Mouse (Mus musculus): Measurements from ENCODE around the gene C8a. TPM values are rescaled to one million over a fixed set of nuclear protein-coding genes. Genes with fewer than 3 reads are reported as not detected.

The C8a gene
- polyA plus RNA-seq, 1 experiment from 2014 or later, result 0.51 TPM

DNA sequence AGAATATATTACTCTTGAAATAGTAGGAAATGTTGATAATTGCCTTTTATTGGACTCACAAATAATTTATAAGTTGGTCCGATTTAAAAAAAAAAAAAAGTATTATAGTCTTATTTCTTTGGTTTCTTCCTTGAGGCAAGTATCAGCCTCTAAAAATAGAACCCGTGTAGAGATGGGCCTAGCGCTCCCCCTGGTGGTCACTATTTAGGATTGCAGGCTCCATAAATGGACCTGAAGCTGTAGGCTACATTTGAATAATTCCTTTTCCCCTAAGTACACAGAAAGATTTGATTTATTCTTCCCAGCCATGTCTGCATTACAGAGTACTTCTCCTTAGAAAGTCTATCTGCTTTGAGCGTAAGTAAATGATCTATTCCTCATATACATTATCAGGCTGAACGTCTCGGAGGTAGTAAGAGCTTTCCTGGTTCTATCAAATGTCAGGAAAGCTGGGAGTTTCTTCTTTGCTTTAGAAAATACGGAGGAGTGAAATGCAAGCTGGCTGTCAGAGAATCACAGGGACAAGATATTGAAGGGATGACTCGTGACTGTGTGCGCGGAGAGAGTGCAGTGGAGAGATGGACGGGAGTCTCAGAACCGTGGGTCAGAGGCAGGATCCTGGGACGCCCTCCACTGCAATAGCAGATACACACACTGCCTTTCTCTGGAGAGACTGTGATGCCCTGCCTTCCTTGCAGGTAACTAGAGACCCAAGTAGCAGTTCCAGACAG lies 18.0 kb upstream of the C8a start:
- no peak overlapping the region for H3K9ac ChIP-seq (ENCODE audit: low read depth, low read length)
- no peaks in the 10 kb centered on the region for H3K36me3 ChIP-seq (ENCODE audit: control insufficient read depth, insufficient read depth, low read length)
- WGBS, result 55% methylated on average over 13 of the region's 13 CpGs

DNA sequence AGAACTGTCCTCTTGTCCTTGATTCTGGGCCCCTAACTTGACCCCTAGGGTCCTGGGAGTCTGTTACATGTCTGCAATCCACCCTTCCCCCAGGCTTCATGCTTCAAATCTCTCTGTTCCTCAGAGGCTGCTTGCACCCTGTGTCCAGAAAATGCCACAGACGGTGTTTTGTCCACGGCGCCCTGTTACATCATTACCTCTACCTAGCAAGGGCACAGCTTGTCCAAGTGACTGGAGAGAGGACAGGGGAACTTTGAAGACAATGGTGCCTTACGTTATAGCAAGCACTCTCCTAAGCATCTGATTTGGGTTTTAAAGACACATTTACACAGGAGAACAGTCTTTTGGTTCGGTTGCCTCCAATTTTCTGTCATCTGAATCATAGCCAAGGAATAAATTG lies 17.4 kb upstream of the C8a start:
- WGBS, result 82% methylated on average over 5 of the region's 5 CpGs
- Histone ChIP-seq H3K4me3 (ENCODE audit: low read length) (no peak overlapping the region), H3K9me3 (ENCODE audit: control insufficient read depth, low read length) (no peaks in the 10 kb centered on the region), H3K4me2 (replicated peaks; ENCODE audit: low read depth, low read length) (no peak overlapping the region), H3K27me3 (ENCODE audit: control insufficient read depth, insufficient read depth, low read length) (no peaks in the 10 kb centered on the region), H3K27ac (ENCODE audit: low read depth, low read length) (no peak overlapping the region), H3K36me3 (ENCODE audit: control insufficient read depth, insufficient read depth, low read length) (no peaks in the 10 kb centered on the region), H3K4me1 (ENCODE audit: control insufficient read depth, insufficient read depth, low read length) (no peaks in the 10 kb centered on the region), H3K9ac (ENCODE audit: low read depth, low read length) (no peak overlapping the region)
- no peak for ATAC-seq (ENCODE audit: low FRiP score, low TSS enrichment)

More for the DNA sequence above, 18.0 kb upstream of the C8a start:
- Histone ChIP-seq H3K27ac (ENCODE audit: low read depth, low read length) (no peak overlapping the region), H3K9me3 (ENCODE audit: control insufficient read depth, low read length) (no peaks in the 10 kb centered on the region), H3K4me3 (ENCODE audit: low read length) (no peak overlapping the region), H3K27me3 (ENCODE audit: control insufficient read depth, insufficient read depth, low read length) (no peaks in the 10 kb centered on the region), H3K4me1 (ENCODE audit: control insufficient read depth, insufficient read depth, low read length) (no peaks in the 10 kb centered on the region), H3K4me2 (replicated peaks; ENCODE audit: low read depth, low read length) (no peak overlapping the region)
- no peak for ATAC-seq (ENCODE audit: low FRiP score, low TSS enrichment)

DNA sequence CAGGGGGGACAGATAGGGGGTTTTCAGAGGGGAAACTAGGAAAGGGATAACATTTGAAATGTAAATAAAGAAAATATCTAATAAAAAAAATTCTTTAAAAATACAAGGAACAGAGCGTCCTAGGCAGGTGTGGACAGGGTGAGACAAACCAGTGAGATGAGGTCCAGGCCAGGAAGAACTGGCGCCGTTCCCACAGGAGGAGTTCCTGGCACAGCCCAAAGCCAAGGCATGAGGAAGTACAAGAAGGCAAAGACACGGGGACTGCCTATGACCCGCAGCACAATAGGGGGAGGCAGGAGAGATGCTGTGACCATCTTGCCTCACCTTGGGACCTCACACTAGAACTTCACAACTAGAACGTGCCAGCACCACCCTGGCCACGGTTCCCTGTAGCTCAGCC lies 15.5 kb upstream of the C8a start:
- H3K27ac ChIP-seq (ENCODE audit: low read depth, low read length), result no peak overlapping the region
- ATAC-seq (ENCODE audit: low FRiP score, low TSS enrichment), result no peak
- H3K36me3 ChIP-seq (ENCODE audit: control insufficient read depth, insufficient read depth, low read length), result no peaks in the 10 kb centered on the region
- no peak overlapping the region for H3K4me3 ChIP-seq (ENCODE audit: low read length)
- 89% methylated on average over 7 of the region's 7 CpGs for WGBS
- no peaks in the 10 kb centered on the region for H3K9me3 ChIP-seq (ENCODE audit: control insufficient read depth, low read length)
- no peaks in the 10 kb centered on the region for H3K27me3 ChIP-seq (ENCODE audit: control insufficient read depth, insufficient read depth, low read length)
- no peaks in the 10 kb centered on the region for H3K4me1 ChIP-seq (ENCODE audit: control insufficient read depth, insufficient read depth, low read length)
- no peak overlapping the region for H3K4me2 ChIP-seq (replicated peaks; ENCODE audit: low read depth, low read length)
- H3K9ac ChIP-seq (ENCODE audit: low read depth, low read length), result no peak overlapping the region

DNA sequence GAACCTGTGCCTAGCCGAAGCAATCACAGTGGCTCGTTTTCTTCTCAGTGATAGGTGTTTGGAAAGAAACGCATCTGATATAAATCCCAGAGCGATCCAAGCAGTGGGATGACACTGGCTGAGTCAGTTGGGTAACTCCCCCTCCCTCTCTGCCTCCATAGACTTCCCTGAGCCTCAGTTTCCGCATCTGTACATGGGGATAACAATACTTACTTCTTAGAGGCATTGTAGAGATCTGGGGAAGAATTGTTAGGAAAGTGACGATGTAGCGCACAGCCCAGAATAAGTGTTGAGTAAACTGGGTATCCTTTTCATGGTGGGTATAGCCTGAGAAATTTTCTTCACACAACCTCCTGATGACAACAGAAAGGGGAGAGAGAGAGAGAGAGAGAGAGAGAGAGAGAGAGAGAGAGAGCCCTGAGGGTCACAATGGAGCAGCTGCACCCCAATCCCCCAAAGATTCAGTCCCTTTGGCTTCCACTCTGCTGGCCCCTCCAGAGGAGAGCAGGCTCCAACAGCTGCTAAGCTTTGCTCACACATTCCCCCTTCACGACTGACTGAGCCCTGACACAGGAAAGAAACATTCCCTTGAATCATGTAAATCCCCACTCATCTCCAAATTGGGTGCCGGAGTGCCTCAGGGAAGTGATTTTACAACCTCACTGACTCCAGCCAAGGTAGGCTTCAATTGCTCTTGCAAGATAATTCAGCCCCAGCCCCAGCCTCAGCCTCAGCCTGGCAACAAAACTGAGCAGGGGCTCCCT lies 12.5 kb upstream of the C8a start:
- 66% methylated on average over 9 of the region's 9 CpGs for WGBS
- Histone ChIP-seq H3K27me3 (ENCODE audit: control insufficient read depth, insufficient read depth, low read length) (no peaks in the 10 kb centered on the region), H3K36me3 (ENCODE audit: control insufficient read depth, insufficient read depth, low read length) (no peaks in the 10 kb centered on the region), H3K4me1 (ENCODE audit: control insufficient read depth, insufficient read depth, low read length) (no peaks in the 10 kb centered on the region), H3K4me3 (ENCODE audit: low read length) (no peak overlapping the region), H3K9me3 (ENCODE audit: control insufficient read depth, low read length) (no peaks in the 10 kb centered on the region), H3K27ac (ENCODE audit: low read depth, low read length) (no peak overlapping the region), H3K9ac (ENCODE audit: low read depth, low read length) (no peak overlapping the region), H3K4me2 (replicated peaks; ENCODE audit: low read depth, low read length) (no peak overlapping the region)
- no peak for ATAC-seq (ENCODE audit: low FRiP score, low TSS enrichment)

DNA sequence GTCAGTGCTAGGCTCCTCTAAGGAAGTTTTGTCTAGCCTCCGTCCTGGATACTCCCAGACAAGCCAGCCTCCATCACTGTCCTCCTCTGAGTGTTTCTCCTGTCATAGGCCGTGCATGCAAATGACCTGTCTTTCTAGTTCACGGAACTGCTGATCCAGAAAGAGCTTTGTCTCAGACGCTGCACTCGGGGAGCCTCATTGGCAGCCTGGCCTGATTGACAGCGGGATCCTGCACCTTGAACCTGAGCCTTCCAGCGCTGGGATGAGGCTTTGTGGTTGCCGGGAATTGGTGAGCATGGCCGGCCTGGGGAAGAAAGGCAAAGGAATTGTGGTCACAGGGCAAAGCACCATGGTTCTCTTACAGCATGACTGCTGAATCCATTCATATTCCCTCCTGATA lies 11.3 kb upstream of the C8a start:
- H3K27me3 ChIP-seq (ENCODE audit: control insufficient read depth, insufficient read depth, low read length), result no peaks in the 10 kb centered on the region
- no peak overlapping the region for H3K4me2 ChIP-seq (replicated peaks; ENCODE audit: low read depth, low read length)
- H3K36me3 ChIP-seq (ENCODE audit: control insufficient read depth, insufficient read depth, low read length), result no peaks in the 10 kb centered on the region
- no peak for ATAC-seq (ENCODE audit: low FRiP score, low TSS enrichment)
- no peaks in the 10 kb centered on the region for H3K9me3 ChIP-seq (ENCODE audit: control insufficient read depth, low read length)
- H3K9ac ChIP-seq (ENCODE audit: low read depth, low read length), result no peak overlapping the region
- WGBS, result 57% methylated on average over 9 of the region's 9 CpGs
- H3K27ac ChIP-seq (ENCODE audit: low read depth, low read length), result no peak overlapping the region
- H3K4me3 ChIP-seq (ENCODE audit: low read length), result no peak overlapping the region
- H3K4me1 ChIP-seq (ENCODE audit: control insufficient read depth, insufficient read depth, low read length), result no peaks in the 10 kb centered on the region

DNA sequence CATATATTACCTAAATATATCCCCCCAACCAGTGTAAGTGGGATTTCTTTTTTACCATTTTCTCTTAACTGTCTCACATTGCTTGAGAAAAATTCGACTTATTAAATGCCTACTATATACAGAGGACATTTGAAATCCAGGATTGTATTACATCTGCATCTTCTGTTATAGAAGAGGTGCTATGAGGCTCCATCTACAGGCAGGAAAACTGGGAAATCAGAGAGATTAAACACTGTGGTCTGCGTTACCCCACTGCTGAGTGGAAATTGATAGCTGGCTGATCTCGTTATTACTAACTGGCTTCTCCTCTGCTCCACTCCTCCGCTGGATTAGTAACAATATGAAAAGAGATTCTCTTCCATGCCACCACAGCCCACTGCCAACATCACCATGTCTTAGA lies 366 bp downstream of the C8a start:
- Histone ChIP-seq H3K9me3 (ENCODE audit: control insufficient read depth, low read length) (no peaks in the 10 kb centered on the region), H3K4me2 (replicated peaks; ENCODE audit: low read depth, low read length) (no peak overlapping the region), H3K36me3 (ENCODE audit: control insufficient read depth, insufficient read depth, low read length) (no peaks in the 10 kb centered on the region), H3K9ac (ENCODE audit: low read depth, low read length) (no peak overlapping the region), H3K27me3 (ENCODE audit: control insufficient read depth, insufficient read depth, low read length) (no peaks in the 10 kb centered on the region), H3K4me1 (ENCODE audit: control insufficient read depth, insufficient read depth, low read length) (no peaks in the 10 kb centered on the region), H3K27ac (ENCODE audit: low read depth, low read length) (no peak overlapping the region), H3K4me3 (ENCODE audit: low read length) (no peak overlapping the region)
- ATAC-seq (ENCODE audit: low FRiP score, low TSS enrichment), result no peak
- 69% methylated on average over 4 of the region's 4 CpGs for WGBS

DNA sequence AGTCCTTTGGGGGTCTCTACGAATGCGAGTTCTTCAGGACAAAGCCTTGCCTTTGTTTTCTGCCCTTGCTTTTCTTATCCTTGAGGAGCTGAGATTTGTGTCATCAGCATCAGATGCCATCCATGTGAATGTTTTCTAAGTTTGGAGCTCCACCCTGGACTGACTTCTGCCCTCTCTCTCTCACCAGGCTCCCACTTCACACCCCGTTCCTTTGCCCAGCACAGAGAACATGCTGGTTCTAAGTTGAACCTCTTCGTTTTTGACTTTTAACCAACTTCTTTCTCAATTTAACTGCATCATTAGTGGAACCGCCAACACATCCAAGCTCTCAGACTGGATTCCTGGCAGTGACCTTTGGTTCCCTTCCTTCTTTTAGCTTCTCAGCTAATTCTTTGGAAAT lies 6.0 kb downstream of the C8a start:
- Histone ChIP-seq H3K36me3 (ENCODE audit: control insufficient read depth, insufficient read depth, low read length) (no peaks in the 10 kb centered on the region), H3K9me3 (ENCODE audit: control insufficient read depth, low read length) (no peaks in the 10 kb centered on the region), H3K4me1 (ENCODE audit: control insufficient read depth, insufficient read depth, low read length) (no peaks in the 10 kb centered on the region), H3K4me2 (replicated peaks; ENCODE audit: low read depth, low read length) (no peak overlapping the region), H3K9ac (ENCODE audit: low read depth, low read length) (no peak overlapping the region), H3K27ac (ENCODE audit: low read depth, low read length) (no peak overlapping the region), H3K4me3 (ENCODE audit: low read length) (no peak overlapping the region), H3K27me3 (ENCODE audit: control insufficient read depth, insufficient read depth, low read length) (no peaks in the 10 kb centered on the region)
- no peak for ATAC-seq (ENCODE audit: low FRiP score, low TSS enrichment)
- 89% methylated on average over 5 of the region's 5 CpGs for WGBS

DNA sequence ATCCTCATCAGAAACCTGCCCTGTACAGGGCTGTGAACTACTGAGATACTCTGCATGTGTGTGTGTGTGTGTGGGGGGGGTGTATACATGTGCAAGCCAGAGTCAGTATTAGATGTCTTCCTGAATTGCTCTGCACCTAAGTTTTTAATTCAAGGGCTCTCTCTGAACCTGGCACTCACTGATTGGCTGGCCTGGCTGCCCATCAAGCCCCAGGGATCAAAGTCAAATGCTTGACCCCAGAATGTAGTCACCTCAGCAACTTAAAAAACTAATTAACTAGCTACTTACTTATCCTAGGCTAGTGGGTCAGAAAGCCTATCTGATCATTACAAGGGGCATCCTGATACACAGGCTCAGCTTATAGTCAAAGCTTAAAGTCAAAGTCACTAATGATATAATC lies 6.6 kb downstream of the C8a start:
- no peaks in the 10 kb centered on the region for H3K9me3 ChIP-seq (ENCODE audit: control insufficient read depth, low read length)
- no peaks in the 10 kb centered on the region for H3K27me3 ChIP-seq (ENCODE audit: control insufficient read depth, insufficient read depth, low read length)
- H3K4me1 ChIP-seq (ENCODE audit: control insufficient read depth, insufficient read depth, low read length), result no peaks in the 10 kb centered on the region
- ATAC-seq (ENCODE audit: low FRiP score, low TSS enrichment), result no peak
- no peak overlapping the region for H3K4me2 ChIP-seq (replicated peaks; ENCODE audit: low read depth, low read length)
- H3K9ac ChIP-seq (ENCODE audit: low read depth, low read length), result no peak overlapping the region
- no peaks in the 10 kb centered on the region for H3K36me3 ChIP-seq (ENCODE audit: control insufficient read depth, insufficient read depth, low read length)
- H3K4me3 ChIP-seq (ENCODE audit: low read length), result no peak overlapping the region
- H3K27ac ChIP-seq (ENCODE audit: low read depth, low read length), result no peak overlapping the region

DNA sequence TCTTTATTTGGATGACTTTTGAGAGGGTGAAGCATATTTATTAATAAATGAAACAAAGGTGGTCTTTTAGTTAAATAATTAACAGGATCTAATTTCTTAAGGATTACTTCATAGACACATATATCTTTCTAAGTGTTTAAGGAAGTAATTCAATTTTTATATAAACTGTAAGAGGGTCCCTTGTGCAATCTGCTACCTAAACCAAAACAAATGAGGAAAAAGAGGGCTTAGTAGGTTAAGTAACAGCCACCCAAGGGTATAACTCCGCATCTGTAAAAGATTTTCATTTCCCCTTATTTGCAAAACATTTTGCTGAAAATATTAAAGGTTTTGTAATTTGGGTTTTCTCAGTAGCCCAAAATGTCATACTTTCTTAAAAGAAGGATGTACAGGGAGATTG lies 11.8 kb downstream of the C8a start:
- ATAC-seq (ENCODE audit: low FRiP score, low TSS enrichment), result no peak
- no peak overlapping the region for H3K4me2 ChIP-seq (replicated peaks; ENCODE audit: low read depth, low read length)
- H3K4me1 ChIP-seq (ENCODE audit: control insufficient read depth, insufficient read depth, low read length), result no peaks in the 10 kb centered on the region
- no peaks in the 10 kb centered on the region for H3K27me3 ChIP-seq (ENCODE audit: control insufficient read depth, insufficient read depth, low read length)
- H3K4me3 ChIP-seq (ENCODE audit: low read length), result no peak overlapping the region
- no peaks in the 10 kb centered on the region for H3K36me3 ChIP-seq (ENCODE audit: control insufficient read depth, insufficient read depth, low read length)
- 86% methylated on average over 1 of the region's 1 CpGs for WGBS
- H3K9me3 ChIP-seq (ENCODE audit: control insufficient read depth, low read length), result no peaks in the 10 kb centered on the region
- H3K9ac ChIP-seq (ENCODE audit: low read depth, low read length), result no peak overlapping the region
- no peak overlapping the region for H3K27ac ChIP-seq (ENCODE audit: low read depth, low read length)

Data from kidney, embryonic 14.5 days (tissue).